Mouse (Mus musculus): ENCODE measurements around the gene Gsg1l. TPM values are rescaled to one million over a fixed set of nuclear protein-coding genes. Genes with fewer than 3 reads are reported as not detected.

Gsg1l gene
- polyA plus RNA-seq, 1 experiment: not detected

- Histone ChIP-seq H3K36me3 (ENCODE audit: control insufficient read depth, insufficient read depth, low read length, poor library complexity, severe bottlenecking) (no peaks in the 10 kb centered on the region), H3K9ac (ENCODE audit: low read depth, poor library complexity, severe bottlenecking) (no peak overlapping the region), H3K4me3 (ENCODE audit: low read depth, low read length) (no peak overlapping the region), H3K4me1 (ENCODE audit: control insufficient read depth, insufficient read depth, low read length) (no peaks in the 10 kb centered on the region), H3K27ac (ENCODE audit: insufficient read depth, low read length) (no peak overlapping the region), H3K9me3 (replicated peaks; ENCODE audit: control insufficient read depth, insufficient read depth, low read length, poor library complexity, severe bottlenecking) (no peaks in the 10 kb centered on the region), H3K27me3 (ENCODE audit: control insufficient read depth, insufficient read depth, low read length, poor library complexity, severe bottlenecking) (no peaks in the 10 kb centered on the region)
- TF ChIP-seq POLR2A (IDR thresholded peaks at IDR 0.05; ENCODE audit: insufficient read depth, low read length) (no peak), CTCF (IDR thresholded peaks at IDR 0.05; ENCODE audit: low read depth, low read length) (no peak), EP300 (IDR thresholded peaks at IDR 0.05; ENCODE audit: insufficient read depth, low read depth, low read length) (no peak)
Measured at GRCm38 (mm10) chr7:125983902-125984841, 98.0 kb downstream of the Gsg1l start.

- no peaks in the 10 kb centered on the region for H3K27me3 ChIP-seq (ENCODE audit: control insufficient read depth, insufficient read depth, low read length, poor library complexity, severe bottlenecking)
- H3K27ac ChIP-seq (ENCODE audit: insufficient read depth, low read length): no peak overlapping the region
- no peaks in the 10 kb centered on the region for H3K9me3 ChIP-seq (replicated peaks; ENCODE audit: control insufficient read depth, insufficient read depth, low read length, poor library complexity, severe bottlenecking)
- no peak overlapping the region for H3K4me3 ChIP-seq (ENCODE audit: low read depth, low read length)
- H3K36me3 ChIP-seq (ENCODE audit: control insufficient read depth, insufficient read depth, low read length, poor library complexity, severe bottlenecking): no peaks in the 10 kb centered on the region
- TF ChIP-seq POLR2A (IDR thresholded peaks at IDR 0.05; ENCODE audit: insufficient read depth, low read length) (no peak), EP300 (IDR thresholded peaks at IDR 0.05; ENCODE audit: insufficient read depth, low read depth, low read length) (no peak), CTCF (IDR thresholded peaks at IDR 0.05; ENCODE audit: low read depth, low read length) (no peak)
- no peak overlapping the region for H3K9ac ChIP-seq (ENCODE audit: low read depth, poor library complexity, severe bottlenecking)
- no peaks in the 10 kb centered on the region for H3K4me1 ChIP-seq (ENCODE audit: control insufficient read depth, insufficient read depth, low read length)
Measured at GRCm38 (mm10) chr7:125979591-125979990, 102.6 kb downstream of the Gsg1l start.

GRCm38 (mm10) chr7:125976695-125977094 lies 105.5 kb downstream of the Gsg1l start:
- no peak overlapping the region for H3K9ac ChIP-seq (ENCODE audit: low read depth, poor library complexity, severe bottlenecking)
- H3K4me1 ChIP-seq (ENCODE audit: control insufficient read depth, insufficient read depth, low read length): no peaks in the 10 kb centered on the region
- no peaks in the 10 kb centered on the region for H3K27me3 ChIP-seq (ENCODE audit: control insufficient read depth, insufficient read depth, low read length, poor library complexity, severe bottlenecking)
- H3K36me3 ChIP-seq (ENCODE audit: control insufficient read depth, insufficient read depth, low read length, poor library complexity, severe bottlenecking): no peaks in the 10 kb centered on the region
- no peaks in the 10 kb centered on the region for H3K9me3 ChIP-seq (replicated peaks; ENCODE audit: control insufficient read depth, insufficient read depth, low read length, poor library complexity, severe bottlenecking)
- H3K4me3 ChIP-seq (ENCODE audit: low read depth, low read length): no peak overlapping the region
- TF ChIP-seq CTCF (IDR thresholded peaks at IDR 0.05; ENCODE audit: low read depth, low read length) (no peak), POLR2A (IDR thresholded peaks at IDR 0.05; ENCODE audit: insufficient read depth, low read length) (no peak), EP300 (IDR thresholded peaks at IDR 0.05; ENCODE audit: insufficient read depth, low read depth, low read length) (no peak)
- no peak overlapping the region for H3K27ac ChIP-seq (ENCODE audit: insufficient read depth, low read length)

GRCm38 (mm10) chr7:125975414-125975813 lies 106.8 kb downstream of the Gsg1l start:
- H3K27me3 ChIP-seq (ENCODE audit: control insufficient read depth, insufficient read depth, low read length, poor library complexity, severe bottlenecking): no peaks in the 10 kb centered on the region
- H3K9ac ChIP-seq (ENCODE audit: low read depth, poor library complexity, severe bottlenecking): no peak overlapping the region
- no peaks in the 10 kb centered on the region for H3K36me3 ChIP-seq (ENCODE audit: control insufficient read depth, insufficient read depth, low read length, poor library complexity, severe bottlenecking)
- H3K4me1 ChIP-seq (ENCODE audit: control insufficient read depth, insufficient read depth, low read length): no peaks in the 10 kb centered on the region
- TF ChIP-seq EP300 (IDR thresholded peaks at IDR 0.05; ENCODE audit: insufficient read depth, low read depth, low read length) (no peak), CTCF (IDR thresholded peaks at IDR 0.05; ENCODE audit: low read depth, low read length) (no peak), POLR2A (IDR thresholded peaks at IDR 0.05; ENCODE audit: insufficient read depth, low read length) (no peak)
- H3K27ac ChIP-seq (ENCODE audit: insufficient read depth, low read length): no peak overlapping the region
- no peaks in the 10 kb centered on the region for H3K9me3 ChIP-seq (replicated peaks; ENCODE audit: control insufficient read depth, insufficient read depth, low read length, poor library complexity, severe bottlenecking)
- no peak overlapping the region for H3K4me3 ChIP-seq (ENCODE audit: low read depth, low read length)

GRCm38 (mm10) chr7:125973874-125974273 lies 108.3 kb downstream of the Gsg1l start:
- no peak overlapping the region for H3K9ac ChIP-seq (ENCODE audit: low read depth, poor library complexity, severe bottlenecking)
- H3K36me3 ChIP-seq (ENCODE audit: control insufficient read depth, insufficient read depth, low read length, poor library complexity, severe bottlenecking): no peaks in the 10 kb centered on the region
- no peaks in the 10 kb centered on the region for H3K4me1 ChIP-seq (ENCODE audit: control insufficient read depth, insufficient read depth, low read length)
- no peak overlapping the region for H3K27ac ChIP-seq (ENCODE audit: insufficient read depth, low read length)
- no peaks in the 10 kb centered on the region for H3K9me3 ChIP-seq (replicated peaks; ENCODE audit: control insufficient read depth, insufficient read depth, low read length, poor library complexity, severe bottlenecking)
- TF ChIP-seq POLR2A (IDR thresholded peaks at IDR 0.05; ENCODE audit: insufficient read depth, low read length) (no peak), EP300 (IDR thresholded peaks at IDR 0.05; ENCODE audit: insufficient read depth, low read depth, low read length) (no peak), CTCF (IDR thresholded peaks at IDR 0.05; ENCODE audit: low read depth, low read length) (no peak)
- H3K4me3 ChIP-seq (ENCODE audit: low read depth, low read length): no peak overlapping the region
- H3K27me3 ChIP-seq (ENCODE audit: control insufficient read depth, insufficient read depth, low read length, poor library complexity, severe bottlenecking): no peaks in the 10 kb centered on the region

- no peak for TF ChIP-seq CTCF (IDR thresholded peaks at IDR 0.05; ENCODE audit: low read depth, low read length)
- TF ChIP-seq POLR2A (IDR thresholded peaks at IDR 0.05; ENCODE audit: insufficient read depth, low read length): no peak
- H3K9ac ChIP-seq (ENCODE audit: low read depth, poor library complexity, severe bottlenecking): no peak overlapping the region
- no peaks in the 10 kb centered on the region for H3K27me3 ChIP-seq (ENCODE audit: control insufficient read depth, insufficient read depth, low read length, poor library complexity, severe bottlenecking)
- H3K36me3 ChIP-seq (ENCODE audit: control insufficient read depth, insufficient read depth, low read length, poor library complexity, severe bottlenecking): no peaks in the 10 kb centered on the region
- no peaks in the 10 kb centered on the region for H3K9me3 ChIP-seq (replicated peaks; ENCODE audit: control insufficient read depth, insufficient read depth, low read length, poor library complexity, severe bottlenecking)
- no peak overlapping the region for H3K27ac ChIP-seq (ENCODE audit: insufficient read depth, low read length)
- no peak overlapping the region for H3K4me3 ChIP-seq (ENCODE audit: low read depth, low read length)
- no peaks in the 10 kb centered on the region for H3K4me1 ChIP-seq (ENCODE audit: control insufficient read depth, insufficient read depth, low read length)
Measured at GRCm38 (mm10) chr7:125972776-125973175, 109.4 kb downstream of the Gsg1l start.

Data from ES-Bruce4 (cell line).